Mouse (Mus musculus) ES-E14 (cell line): ENCODE measurements around the gene Ablim1.

ENCODE experiments used
- CHD2 ChIP-seq: IDR thresholded peaks from 2 replicates; pipeline ENCODE4 v1.6.1; 2014; ENCODE audit warnings: mild to moderate bottlenecking, low read depth, low read length, inconsistent platforms
- HCFC1 ChIP-seq: IDR thresholded peaks from 2 replicates; pipeline ENCODE4 v1.6.1; 2012; ENCODE audit warnings: low read length, inconsistent platforms, borderline replicate concordance; ENCODE audit not compliant: insufficient read depth
- MAFK ChIP-seq: IDR thresholded peaks from 2 replicates; pipeline ENCODE4 v1.6.1; 2014; ENCODE audit warnings: mild to moderate bottlenecking, low read depth, low read length, inconsistent platforms; ENCODE audit not compliant: insufficient read depth
- ZC3H11A ChIP-seq: IDR thresholded peaks from 2 replicates; pipeline ENCODE4 v1.6.1; 2012; ENCODE audit warnings: low read depth, mild to moderate bottlenecking, inconsistent platforms, low read length, borderline replicate concordance
- ZNF384 ChIP-seq: IDR thresholded peaks from 2 replicates; pipeline ENCODE4 v1.6.1; 2012; ENCODE audit warnings: low read depth, low read length, inconsistent platforms

GRCm38 (mm10) chr19:57199361-57199760, 115.4 kb downstream of the Ablim1 start:
- TF ChIP-seq HCFC1 (no peak), ZNF384 (no peak), CHD2 (no peak), MAFK (no peak), ZC3H11A (no peak)
